Mouse (Mus musculus) spleen, adult 12 weeks (tissue): Measurements from ENCODE around the gene Cdsn.
"Not testable (repeated sequence)": the region's sequence is repeated elsewhere in the genome, so short reads cannot be mapped to it uniquely, and the experiment has no call there.

ENCODE experiments used
- DNase-seq: peaks from one replicate; pipeline ENCODE4 v3.0.0; 2022; ENCODE audit warnings: low spot score

Cdsn gene

GRCm38 (mm10) chr17:35551881-35552414 is at the start of gene Cdsn:
TSS of gene Cdsn (plus strand) at chr17:35552128.
- DNase-seq = no peak

- DNase-seq = no peak
These were observed 49.7 kb upstream of the Cdsn start for GRCm38 (mm10) chr17:35502226-35502625.

- DNase-seq = no peak
These were observed 49.2 kb upstream of the Cdsn start for GRCm38 (mm10) chr17:35502762-35503161.

GRCm38 (mm10) chr17:35503849-35504248 is 48.1 kb upstream of the Cdsn start:
- no peak for DNase-seq

- DNase-seq = no peak
These were observed 47.1 kb upstream of the Cdsn start for GRCm38 (mm10) chr17:35504628-35505481.

- no peak for DNase-seq
These were observed 46.2 kb upstream of the Cdsn start, which contains the start of gene Pou5f1 for GRCm38 (mm10) chr17:35505776-35506175. TSS of gene Pou5f1 (plus strand) at chr17:35506018.

- DNase-seq = no peak
These were observed 45.0 kb upstream of the Cdsn start for GRCm38 (mm10) chr17:35506881-35507280.

GRCm38 (mm10) chr17:35507556-35508260 is 44.2 kb upstream of the Cdsn start:
- no peak for DNase-seq

GRCm38 (mm10) chr17:35508279-35508678 is 43.6 kb upstream of the Cdsn start:
- DNase-seq = not testable (repeated sequence)

GRCm38 (mm10) chr17:35509284-35509683 is 42.6 kb upstream of the Cdsn start:
- no peak for DNase-seq

- no peak for DNase-seq
These were observed 38.9 kb upstream of the Cdsn start for GRCm38 (mm10) chr17:35512916-35513626.

GRCm38 (mm10) chr17:35513886-35514285 is 38.0 kb upstream of the Cdsn start:
- peak; percentile 80 for DNase-seq

- no peak for DNase-seq
These were observed 37.2 kb upstream of the Cdsn start for GRCm38 (mm10) chr17:35514756-35515155.

GRCm38 (mm10) chr17:35515911-35516640 is 35.9 kb upstream of the Cdsn start:
- DNase-seq = no peak

GRCm38 (mm10) chr17:35516652-35517500 is 35.1 kb upstream of the Cdsn start, which contains the start of the genes Tcf19 and Cchcr1:
TSS of gene Tcf19 (minus strand) at chr17:35516824.
TSS of gene Cchcr1 (plus strand) at chr17:35517100.
- peak; percentile 96 for DNase-seq

- DNase-seq = no peak
These were observed 34.4 kb upstream of the Cdsn start for GRCm38 (mm10) chr17:35517526-35517925.

- no peak for DNase-seq
These were observed 27.6 kb upstream of the Cdsn start for GRCm38 (mm10) chr17:35524354-35524753.

- no peak for DNase-seq
These were observed 25.3 kb upstream of the Cdsn start for GRCm38 (mm10) chr17:35526644-35527043.

GRCm38 (mm10) chr17:35532360-35532759 is 19.6 kb upstream of the Cdsn start:
- DNase-seq = no peak

GRCm38 (mm10) chr17:35532901-35533300 is 19.0 kb upstream of the Cdsn start, which contains the start of gene Psors1c2:
TSS of gene Psors1c2 (plus strand) at chr17:35533201.
- no peak for DNase-seq
